9 mouse cellular contexts compared by ENCODE assay signal in the genomic region with DNA sequence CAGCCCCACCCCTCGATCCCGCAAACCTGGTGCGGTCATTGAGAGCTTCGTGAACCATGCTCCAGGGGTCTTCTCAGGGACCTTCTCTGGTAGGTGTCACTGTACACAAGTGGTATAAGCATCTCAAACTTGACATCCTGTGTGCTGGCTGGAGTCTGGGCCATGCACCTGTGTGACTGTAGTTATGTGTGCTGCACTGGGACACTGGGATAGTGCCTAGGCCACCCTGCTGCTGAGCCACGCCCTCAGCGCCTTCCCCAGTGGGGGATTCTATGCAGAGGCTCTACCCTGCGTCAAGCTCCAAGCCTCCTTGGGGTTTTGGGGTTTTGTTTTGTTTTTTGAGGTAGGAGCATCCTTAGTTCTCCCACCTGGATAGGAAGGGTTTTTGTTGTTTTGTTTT. TPM values are rescaled to one million over a fixed set of nuclear protein-coding genes. Genes with fewer than 3 reads are reported as not detected.
DNase-seq lines count a peak whose midpoint lies in the region; ATAC-seq and TF ChIP-seq lines count a peak whose summit lies in the region.
"Had no signal": no experiment of that assay in that cellular context is flagged by ENCODE, and none has a peak within 500 bp of the region (broad histone marks: within the 10 kb centered on the region; RNA-seq: fewer than 3 reads in every experiment).

No protein-coding gene starts in this region.

- intact Hi-C loops in left cerebral cortex, adult 2 months (cut with DNase I): no loop called here
- intact Hi-C loops in left cerebral cortex, postnatal 36 days (cut with DNase I): no loop called here

- no peak for TF ChIP-seq CTCF in left cerebral cortex, adult 2 months (IDR thresholded peaks at IDR 0.05)
- TF ChIP-seq CTCF in intestine, postnatal 0 days (IDR thresholded peaks at IDR 0.05; ENCODE audit: low read depth): no peak

- peaks cover 56% of the 10 kb centered on the region for H3K36me3 ChIP-seq in forebrain, embryonic 15.5 days
- H3K36me3 ChIP-seq in intestine, postnatal 0 days (ENCODE audit: control insufficient read depth, insufficient read depth): peaks cover 69% of the 10 kb centered on the region
- H3K36me3 ChIP-seq in neural tube, embryonic 13.5 days: peaks cover 71% of the 10 kb centered on the region

- WGBS in forebrain, embryonic 15.5 days: 85% methylated on average over 7 of the region's 7 CpGs
- WGBS in intestine, postnatal 0 days: 78% methylated on average over 7 of the region's 7 CpGs
- 87% methylated on average over 7 of the region's 7 CpGs for WGBS in neural tube, embryonic 13.5 days

- peak overlapping the region; percentile 97; the same call in 1 of the 2 replicates for H3K27ac ChIP-seq in left cerebral cortex, adult 2 months
- H3K27ac ChIP-seq in forebrain, embryonic 15.5 days (replicated peaks): peak overlapping the region; percentile 31; the same call in 1 of the 2 replicates
- peak overlapping the region; percentile 92; the same call in 1 of the 2 replicates for H3K27ac ChIP-seq in intestine, postnatal 0 days (ENCODE audit: low read depth, low read length)
- peak overlapping the region; percentile 100; the same call in 1 of the 2 replicates for H3K27ac ChIP-seq in neural tube, embryonic 13.5 days (replicated peaks)

- DNase-seq in left cerebral cortex, adult 2 months (ENCODE audit: extremely low spot score in 1 of 2, low spot score in 2 of 2): no peak
- no peak for DNase-seq in left cerebral cortex, postnatal 36 days (ENCODE audit: low spot score in 2 of 2)
- DNase-seq in adrenal gland, postnatal 36 days: no peak
- no peak for DNase-seq in gastrocnemius, postnatal 25 days
- DNase-seq: gastrocnemius, postnatal 10 days had no signal

- no peaks in the 10 kb centered on the region for H3K27me3 ChIP-seq in forebrain, embryonic 15.5 days
- H3K27me3 ChIP-seq in intestine, postnatal 0 days (replicated peaks; ENCODE audit: control insufficient read depth, insufficient read depth, low read length): no peaks in the 10 kb centered on the region
- H3K27me3 ChIP-seq in neural tube, embryonic 13.5 days: no peaks in the 10 kb centered on the region
- H3K27me3 ChIP-seq: liver, embryonic 15.5 days had no signal

- ATAC-seq in forebrain, embryonic 15.5 days (replicated peaks): no peak
- ATAC-seq in intestine, postnatal 0 days: no peak
- ATAC-seq in neural tube, embryonic 13.5 days (ENCODE audit: low read depth): no peak

- no peaks in the 10 kb centered on the region for H3K9me3 ChIP-seq in forebrain, embryonic 15.5 days
- no peaks in the 10 kb centered on the region for H3K9me3 ChIP-seq in intestine, postnatal 0 days (ENCODE audit: control insufficient read depth)
- H3K9me3 ChIP-seq in neural tube, embryonic 13.5 days: no peaks in the 10 kb centered on the region
- H3K9me3 ChIP-seq: liver, embryonic 15.5 days had no signal

- H3K9ac ChIP-seq in forebrain, embryonic 15.5 days (replicated peaks): no peak overlapping the region; the same call in 1 of the 2 replicates
- H3K9ac ChIP-seq in intestine, postnatal 0 days (ENCODE audit: low read depth, low read length): no peak overlapping the region
- H3K9ac ChIP-seq in neural tube, embryonic 13.5 days: peak overlapping the region; percentile 100
- H3K9ac ChIP-seq: liver, embryonic 15.5 days had no signal

- H3K4me2 ChIP-seq in forebrain, embryonic 15.5 days (replicated peaks): no peak overlapping the region
- H3K4me2 ChIP-seq in intestine, postnatal 0 days (replicated peaks; ENCODE audit: low read depth): peak overlapping the region; percentile 86; the same call in 1 of the 2 replicates
- H3K4me2 ChIP-seq in neural tube, embryonic 13.5 days: peak overlapping the region; percentile 94
- H3K4me2 ChIP-seq: liver, embryonic 15.5 days had no signal

- peaks cover 78% of the 10 kb centered on the region for H3K4me1 ChIP-seq in forebrain, embryonic 15.5 days
- peaks cover 34% of the 10 kb centered on the region for H3K4me1 ChIP-seq in intestine, postnatal 0 days (replicated peaks; ENCODE audit: control insufficient read depth, insufficient read depth, low read length)
- H3K4me1 ChIP-seq in neural tube, embryonic 13.5 days (replicated peaks): peaks cover 78% of the 10 kb centered on the region

- H3K4me3 ChIP-seq in left cerebral cortex, adult 2 months: no peak overlapping the region
- H3K4me3 ChIP-seq in forebrain, embryonic 15.5 days: no peak overlapping the region
- H3K4me3 ChIP-seq in intestine, postnatal 0 days (ENCODE audit: low read depth, low read length): no peak overlapping the region
- H3K4me3 ChIP-seq in neural tube, embryonic 13.5 days: 0 out of 2 replicates have a peak overlapping the region, but pooled peaks have one; percentile 11

RNA-seq across cellular contexts. Expression of gene Midn, which starts 6.3 kb away (rescaled TPM):
- 100 to 1,000 TPM in 1 of 2 experiments, 10 to 100 TPM in 1; 80.7 to 127 TPM for total RNA-seq in left cerebral cortex, adult 2 months (2021)
- 10 to 100 TPM; 76.2 to 78.8 TPM for total RNA-seq in left cerebral cortex, postnatal 36 days (2021)
- 33.0 and 34.9 TPM in 2 replicates for polyA plus RNA-seq in forebrain, embryonic 15.5 days (2015; fragmentation: Nextera tagmentation; extraction: Ambion mirVana)
- polyA plus RNA-seq in intestine, postnatal 0 days (2015; fragmentation: Nextera tagmentation; extraction: Ambion mirVana): 18.1 and 19.5 TPM in 2 replicates
- 31.0 and 35.8 TPM in 2 replicates for polyA plus RNA-seq in neural tube, embryonic 13.5 days (2015; fragmentation: Nextera tagmentation; extraction: Ambion mirVana)
- total RNA-seq in adrenal gland, postnatal 36 days (2021): 100 to 1,000 TPM; 104 to 188 TPM
- 10 to 100 TPM; 33.7 to 34.8 TPM for total RNA-seq in gastrocnemius, postnatal 25 days (2021)

RNA-seq across cellular contexts. Expression of gene Cirbp, which starts 11.4 kb away (rescaled TPM):
- 10 to 100 TPM; 75.8 to 93.0 TPM for total RNA-seq in left cerebral cortex, adult 2 months (2021)
- 10 to 100 TPM; 94.7 to 96.7 TPM for total RNA-seq in left cerebral cortex, postnatal 36 days (2021)
- polyA plus RNA-seq in forebrain, embryonic 15.5 days (2015; fragmentation: Nextera tagmentation; extraction: Ambion mirVana): 350 and 358 TPM in 2 replicates
- polyA plus RNA-seq in intestine, postnatal 0 days (2015; fragmentation: Nextera tagmentation; extraction: Ambion mirVana): 222 and 228 TPM in 2 replicates
- polyA plus RNA-seq in neural tube, embryonic 13.5 days (2015; fragmentation: Nextera tagmentation; extraction: Ambion mirVana): 325 and 351 TPM in 2 replicates
- total RNA-seq in adrenal gland, postnatal 36 days (2021): 100 to 1,000 TPM in 1 of 2 experiments, 10 to 100 TPM in 1; 35.0 to 104 TPM
- total RNA-seq in gastrocnemius, postnatal 25 days (2021): 10 to 100 TPM; 17.3 to 21.4 TPM

RNA-seq across cellular contexts. Expression of gene Cbarp, which starts 13.7 kb away (rescaled TPM):
- 100 to 1,000 TPM; 431 to 456 TPM for total RNA-seq in left cerebral cortex, adult 2 months (2021)
- 100 to 1,000 TPM; 431 to 463 TPM for total RNA-seq in left cerebral cortex, postnatal 36 days (2021)
- 29.7 and 39.5 TPM in 2 replicates for polyA plus RNA-seq in forebrain, embryonic 15.5 days (2015; fragmentation: Nextera tagmentation; extraction: Ambion mirVana)
- 2.1 and 2.7 TPM in 2 replicates for polyA plus RNA-seq in intestine, postnatal 0 days (2015; fragmentation: Nextera tagmentation; extraction: Ambion mirVana)
- 53.9 and 55.1 TPM in 2 replicates for polyA plus RNA-seq in neural tube, embryonic 13.5 days (2015; fragmentation: Nextera tagmentation; extraction: Ambion mirVana)
- total RNA-seq in adrenal gland, postnatal 36 days (2021): 100 to 1,000 TPM in 1 of 2 experiments, 10 to 100 TPM in 1; 57.5 to 205 TPM
- total RNA-seq in gastrocnemius, postnatal 25 days (2021): 1 to 10 TPM; 1.2 to 1.6 TPM

RNA-seq across cellular contexts. Expression of gene Atp5d, which starts 16.0 kb away (rescaled TPM):
- 100 to 1,000 TPM; 356 to 366 TPM for total RNA-seq in left cerebral cortex, adult 2 months (2021)
- total RNA-seq in left cerebral cortex, postnatal 36 days (2021): 100 to 1,000 TPM; 334 to 384 TPM
- polyA plus RNA-seq in forebrain, embryonic 15.5 days (2015; fragmentation: Nextera tagmentation; extraction: Ambion mirVana): 437 and 444 TPM in 2 replicates
- 1,009 and 1,013 TPM in 2 replicates for polyA plus RNA-seq in intestine, postnatal 0 days (2015; fragmentation: Nextera tagmentation; extraction: Ambion mirVana)
- polyA plus RNA-seq in neural tube, embryonic 13.5 days (2015; fragmentation: Nextera tagmentation; extraction: Ambion mirVana): 467 and 481 TPM in 2 replicates
- total RNA-seq in adrenal gland, postnatal 36 days (2021): 100 to 1,000 TPM; 561 to 735 TPM
- total RNA-seq in gastrocnemius, postnatal 25 days (2021): 100 to 1,000 TPM; 634 to 665 TPM

RNA-seq across cellular contexts. Expression of gene 1600002K03Rik, which starts 18.4 kb away (rescaled TPM):
- 1 to 10 TPM; 6.0 to 8.1 TPM for total RNA-seq in left cerebral cortex, adult 2 months (2021)
- total RNA-seq in left cerebral cortex, postnatal 36 days (2021): 1 to 10 TPM; 7.5 to 7.6 TPM
- polyA plus RNA-seq in forebrain, embryonic 15.5 days (2015; fragmentation: Nextera tagmentation; extraction: Ambion mirVana): 9.7 and 12.7 TPM in 2 replicates
- polyA plus RNA-seq in intestine, postnatal 0 days (2015; fragmentation: Nextera tagmentation; extraction: Ambion mirVana): 12.7 and 13.9 TPM in 2 replicates
- polyA plus RNA-seq in neural tube, embryonic 13.5 days (2015; fragmentation: Nextera tagmentation; extraction: Ambion mirVana): 11.4 and 16.3 TPM in 2 replicates
- 10 to 100 TPM; 16.8 to 19.1 TPM for total RNA-seq in adrenal gland, postnatal 36 days (2021)
- 1 to 10 TPM; 5.1 to 5.9 TPM for total RNA-seq in gastrocnemius, postnatal 25 days (2021)

Comparison
In these comparisons a context has a peak if more than half of its experiments do, and no peak if none do; other contexts are left out.
1. H3K27ac ChIP-seq: peak in every context shown above with its lines; median percentile 100 in neural tube, embryonic 13.5 days; 97 in left cerebral cortex, adult 2 months; 92 in intestine, postnatal 0 days; 31 in forebrain, embryonic 15.5 days.
2. RNA of gene Cbarp, which starts 13.7 kb away (total RNA-seq): 431 to 463 TPM in left cerebral cortex, postnatal 36 days, 431 to 456 TPM in left cerebral cortex, adult 2 months and 57.5 to 205 TPM in adrenal gland, postnatal 36 days; 1.2 to 1.6 TPM in gastrocnemius, postnatal 25 days; every median in the first group is over 10 times any median in the second.